Mouse (Mus musculus) brain, embryonic 18.5 days (tissue): ENCODE measurements around the gene Nek5.

Experiments used
- DNase-seq: peaks from one replicate; pipeline ENCODE4 v3.0.0-alpha.2; 2012; ENCODE audit warnings: low read depth, low spot score

The Nek5 gene

GRCm38 (mm10) chr8:22089226-22089625, 35.6 kb downstream of the Nek5 start:
- no peak for DNase-seq

- no peak for DNase-seq
Measured at GRCm38 (mm10) chr8:22079313-22080007, 45.4 kb downstream of the Nek5 start.

GRCm38 (mm10) chr8:22061126-22061525, 63.7 kb downstream of the Nek5 start:
- DNase-seq = no peak

GRCm38 (mm10) chr8:22060446-22060889, 64.4 kb downstream of the Nek5 start, which contains the start of gene Alg11:
TSS of gene Alg11 (plus strand) at chr8:22060721.
- DNase-seq = peak; percentile 96

GRCm38 (mm10) chr8:22059821-22060445, 64.9 kb downstream of the Nek5 start, which contains the start of gene Atp7b:
TSS of gene Atp7b (minus strand) at chr8:22060305.
- DNase-seq = no peak

GRCm38 (mm10) chr8:22059153-22059738, 65.6 kb downstream of the Nek5 start:
- no peak for DNase-seq

- no peak for DNase-seq
Measured at GRCm38 (mm10) chr8:22058368-22058767, 66.5 kb downstream of the Nek5 start.

GRCm38 (mm10) chr8:22056850-22057249, 68.0 kb downstream of the Nek5 start:
- no peak for DNase-seq

GRCm38 (mm10) chr8:22055492-22055877, 69.4 kb downstream of the Nek5 start:
- DNase-seq = no peak

GRCm38 (mm10) chr8:22054674-22055491, 70.0 kb downstream of the Nek5 start:
- no peak for DNase-seq

GRCm38 (mm10) chr8:22047699-22048464, 77.0 kb downstream of the Nek5 start:
- DNase-seq = no peak

- DNase-seq = no peak
Measured at GRCm38 (mm10) chr8:22043706-22044105, 81.1 kb downstream of the Nek5 start.

GRCm38 (mm10) chr8:22042515-22042914, 82.3 kb downstream of the Nek5 start:
- DNase-seq = no peak

GRCm38 (mm10) chr8:22040153-22040509, 84.7 kb downstream of the Nek5 start:
- DNase-seq = no peak

GRCm38 (mm10) chr8:22039468-22040152, 85.2 kb downstream of the Nek5 start:
- DNase-seq = no peak

- DNase-seq = no peak
Measured at GRCm38 (mm10) chr8:22037022-22037421, 87.8 kb downstream of the Nek5 start.

GRCm38 (mm10) chr8:22036137-22036536, 88.7 kb downstream of the Nek5 start:
- DNase-seq = no peak

GRCm38 (mm10) chr8:22030990-22031389, 93.9 kb downstream of the Nek5 start:
- no peak for DNase-seq

- no peak for DNase-seq
Measured at GRCm38 (mm10) chr8:22028973-22029372, 95.9 kb downstream of the Nek5 start.

GRCm38 (mm10) chr8:22025241-22025640, 99.6 kb downstream of the Nek5 start:
- no peak for DNase-seq
